Mouse (Mus musculus): ENCODE data around the gene Aspg. TPM values are rescaled to one million over a fixed set of nuclear protein-coding genes. Genes with fewer than 3 reads are reported as not detected.

Aspg gene
- polyA plus RNA-seq (2012; ENCODE audit: low replicate concordance) = not detected in 2 replicates

GRCm38 (mm10) chr12:112106541-112106971 is at the start of gene Aspg:
Aspg (plus strand) TSS chr12:112106679.

DNA sequence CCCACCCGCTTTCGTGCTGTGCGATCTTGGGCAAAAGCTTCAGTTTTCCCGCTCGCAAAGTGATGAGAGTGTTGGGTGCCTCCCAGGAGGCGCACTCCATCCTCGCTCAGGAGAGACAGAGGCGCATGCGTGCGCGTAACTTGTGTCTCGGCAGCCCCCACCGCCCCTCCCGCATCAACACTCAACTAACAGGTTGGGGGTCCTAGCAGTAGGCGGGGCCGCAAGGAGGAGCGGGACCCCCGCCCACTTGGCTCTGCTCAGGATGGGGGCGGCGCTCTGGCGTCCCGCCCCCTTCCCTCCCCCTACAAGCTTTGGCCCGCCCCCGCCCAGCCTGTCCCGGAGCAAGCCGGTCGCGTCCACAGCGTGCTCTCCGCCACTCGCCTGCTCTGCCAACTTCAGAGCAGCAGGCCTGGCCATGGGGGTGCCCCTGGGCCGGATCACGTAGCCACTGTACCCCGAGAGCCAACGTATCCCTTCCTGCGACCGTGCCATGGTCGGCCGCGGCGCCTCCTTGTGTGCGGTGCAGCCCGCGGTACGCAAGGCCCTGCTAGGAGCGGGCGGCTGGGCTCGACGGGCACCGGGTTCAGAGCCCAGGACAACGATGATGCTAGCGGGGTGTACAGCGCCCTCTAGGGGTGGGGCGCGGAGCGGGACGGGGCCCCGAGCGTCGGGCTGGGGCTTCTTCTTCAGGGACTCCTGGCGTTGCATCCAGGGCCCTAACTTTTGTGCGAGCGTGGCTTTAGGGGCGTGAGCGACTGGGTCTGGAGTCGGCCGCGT is 39.6 kb downstream of the Aspg start, which contains the start of gene Kif26a:
Kif26a (plus strand) TSS at position 334 of the 777 bp plus-strand sequence.

Other genes starting within 250 kb of the Aspg start
- 19.9 and 26.9 TPM in 2 replicates for gene Ppp1r13b, start 198.6 kb upstream of the Aspg start, polyA plus RNA-seq (2012; ENCODE audit: low replicate concordance)
- 15.0 and 15.9 TPM in 2 replicates for gene Atp5mpl, start 139.7 kb upstream of the Aspg start, polyA plus RNA-seq (2012; ENCODE audit: low replicate concordance)
- gene Tdrd9, start 135.1 kb upstream of the Aspg start, polyA plus RNA-seq (2012; ENCODE audit: low replicate concordance) = 0.07 and 0.11 TPM in 2 replicates
- not detected in 2 replicates for gene Rd3l, start 125.4 kb upstream of the Aspg start, polyA plus RNA-seq (2012; ENCODE audit: low replicate concordance)
- 1.5 and 1.7 TPM in 2 replicates for gene Kif26a, start 39.5 kb downstream of the Aspg start, polyA plus RNA-seq (2012; ENCODE audit: low replicate concordance)